Mouse (Mus musculus) kidney, embryonic 14.5 days (tissue): ENCODE measurements at regions not wholly inside any gene's neighbourhood (a gene's known extent, or its start where the extent isn't known, plus 50 kb on each side); places are given as distances from the start of the nearest gene placed in this dataset.

ENCODE experiments used
- ATAC-seq: fragments of 200-750 bp; cut with Nextera tagmentation; 2 replicates; pipeline ENCODE4 v1.8.0; 2017; ENCODE audit warnings: moderate number of reproducible peaks, mild to moderate bottlenecking, moderate TSS enrichment, moderate library complexity; ENCODE audit not compliant: low FRiP score, low TSS enrichment
- H3K27ac ChIP-seq: fragments of 300-500 bp; sonication (generic); 2 replicates; pipeline ENCODE4 v1.5.1; 2014; ENCODE audit warnings: low read depth, mild to moderate bottlenecking, low read length, moderate library complexity, mixed read lengths
- H3K27me3 ChIP-seq: fragments of 300-500 bp; sonication (generic); 2 replicates; pipeline ENCODE4 v1.6.1; 2014; ENCODE audit warnings: mild to moderate bottlenecking, low read length; ENCODE audit not compliant: control insufficient read depth, insufficient read depth
- H3K36me3 ChIP-seq: fragments of 300-500 bp; sonication (generic); 2 replicates; pipeline ENCODE4 v1.6.1; 2014; ENCODE audit warnings: low read length, mixed read lengths; ENCODE audit not compliant: control insufficient read depth, insufficient read depth
- H3K4me1 ChIP-seq: fragments of 300-500 bp; sonication (generic); 2 replicates; pipeline ENCODE4 v1.6.1; 2014; ENCODE audit warnings: low read length, mixed read lengths; ENCODE audit not compliant: control insufficient read depth, insufficient read depth
- H3K4me2 ChIP-seq: fragments of 300-500 bp; sonication (generic); replicated peaks from 2 replicates; pipeline ENCODE4 v1.6.1; 2014; ENCODE audit warnings: low read depth, mild to moderate bottlenecking, low read length
- H3K4me3 ChIP-seq: fragments of 300-500 bp; sonication (generic); 2 replicates; pipeline ENCODE4 v1.5.1; 2014; ENCODE audit warnings: mild to moderate bottlenecking, low read length
- H3K9ac ChIP-seq: fragments of 300-500 bp; sonication (generic); 2 replicates; pipeline ENCODE4 v1.6.1; 2014; ENCODE audit warnings: low read depth, mild to moderate bottlenecking, low read length, moderate library complexity
- H3K9me3 ChIP-seq: fragments of 300-500 bp; sonication (generic); 2 replicates; pipeline ENCODE4 v1.6.1; 2016; ENCODE audit warnings: low read length; ENCODE audit not compliant: control insufficient read depth
- WGBS: fragments of 180-500 bp; shearing (Covaris S2); extraction: QIAGEN DNeasy Blood & Tissue Kit; methylation state at CpG from one replicate; pipeline ENCODE4 v1.1.7; 2014; 5-methylcytosine and 5-hydroxymethylcytosine counted together

DNA sequence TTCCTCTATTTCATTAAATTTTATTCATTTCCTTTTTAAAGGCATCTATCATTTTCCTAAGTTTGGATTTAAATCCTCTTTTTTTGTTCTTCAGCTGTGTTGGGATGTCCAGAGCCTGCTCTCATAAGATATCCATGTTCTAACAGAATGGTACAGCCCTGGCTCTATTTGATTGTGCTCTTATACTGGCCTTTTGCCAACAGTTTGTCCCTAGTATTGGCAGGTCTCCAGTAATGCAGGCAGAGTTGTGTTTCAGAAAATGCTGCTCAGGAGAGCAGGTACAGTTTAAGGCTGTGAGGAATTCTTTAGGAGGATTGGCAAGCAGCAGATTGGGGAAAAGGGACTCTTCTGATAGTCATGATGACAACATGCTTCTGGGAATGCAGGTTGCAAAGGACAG lies 797.1 kb upstream of the Slit2 start:
- H3K27ac ChIP-seq, result no peak overlapping the region
- H3K36me3 ChIP-seq, result no peaks in the 10 kb centered on the region
- H3K9me3 ChIP-seq, result no peaks in the 10 kb centered on the region
- H3K9ac ChIP-seq, result no peak overlapping the region
- no peaks in the 10 kb centered on the region for H3K27me3 ChIP-seq
- H3K4me2 ChIP-seq, result no peak overlapping the region
- H3K4me3 ChIP-seq, result no peak overlapping the region
- H3K4me1 ChIP-seq, result no peaks in the 10 kb centered on the region
- no peak for ATAC-seq

DNA sequence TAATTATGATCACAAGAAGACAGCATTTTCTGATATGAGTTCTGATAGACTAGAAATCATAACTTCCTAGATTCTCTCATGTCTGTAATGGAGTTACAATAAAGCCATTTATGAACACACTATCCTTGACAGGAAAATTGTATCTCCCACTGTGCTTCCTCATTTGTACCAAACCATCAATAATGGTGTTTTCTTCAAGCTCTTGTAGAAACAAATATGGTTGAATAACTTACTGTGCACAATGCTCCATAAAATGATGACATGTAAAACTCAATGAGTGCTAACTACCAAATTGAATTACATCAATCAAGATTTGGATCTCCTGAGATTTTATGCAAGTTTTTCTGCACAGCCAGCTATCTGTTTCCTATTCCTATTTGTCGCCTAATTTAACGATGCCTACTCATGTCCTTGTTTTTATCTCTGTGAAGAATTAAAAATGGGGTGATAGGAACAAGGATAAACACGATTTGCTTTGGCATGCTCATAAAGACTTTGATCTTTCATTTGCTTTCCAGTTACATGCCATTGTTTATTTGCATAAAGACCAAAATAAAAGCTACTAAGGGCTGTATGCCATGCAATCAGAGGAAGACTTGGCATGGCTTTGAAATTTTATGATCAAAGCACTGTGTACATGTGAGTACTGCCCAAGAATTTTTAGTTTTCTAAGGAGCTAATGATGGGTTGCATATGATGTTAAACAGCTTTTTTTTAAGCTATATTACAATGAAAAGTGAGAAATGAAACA lies 780.6 kb upstream of the Slit2 start:
- 76% methylated on average over 3 of the region's 3 CpGs for WGBS
- Histone ChIP-seq H3K4me2 (no peak overlapping the region), H3K4me3 (no peak overlapping the region), H3K4me1 (no peaks in the 10 kb centered on the region), H3K9me3 (no peaks in the 10 kb centered on the region), H3K9ac (no peak overlapping the region), H3K27me3 (no peaks in the 10 kb centered on the region), H3K27ac (no peak overlapping the region), H3K36me3 (no peaks in the 10 kb centered on the region)
- ATAC-seq, result no peak

GRCm38 (mm10) chr5:47202915-47203296 lies 780.0 kb upstream of the Slit2 start:
- Histone ChIP-seq H3K4me3 (no peak overlapping the region), H3K9me3 (no peaks in the 10 kb centered on the region), H3K4me1 (no peaks in the 10 kb centered on the region), H3K27me3 (no peaks in the 10 kb centered on the region), H3K9ac (no peak overlapping the region), H3K36me3 (no peaks in the 10 kb centered on the region), H3K4me2 (no peak overlapping the region), H3K27ac (no peak overlapping the region)
- 84% methylated on average over 1 of the region's 1 CpGs for WGBS
- ATAC-seq, result no peak

- H3K27me3 ChIP-seq, result no peaks in the 10 kb centered on the region
- no peaks in the 10 kb centered on the region for H3K4me1 ChIP-seq
- H3K4me3 ChIP-seq, result no peak overlapping the region
- no peaks in the 10 kb centered on the region for H3K9me3 ChIP-seq
- no peak overlapping the region for H3K4me2 ChIP-seq
- no peak overlapping the region for H3K9ac ChIP-seq
- no peaks in the 10 kb centered on the region for H3K36me3 ChIP-seq
- no peak for ATAC-seq
- H3K27ac ChIP-seq, result no peak overlapping the region
- WGBS, result 38% methylated on average over 1 of the region's 1 CpGs
Measured at GRCm38 (mm10) chr5:47210542-47210941, 772.4 kb upstream of the Slit2 start.

DNA sequence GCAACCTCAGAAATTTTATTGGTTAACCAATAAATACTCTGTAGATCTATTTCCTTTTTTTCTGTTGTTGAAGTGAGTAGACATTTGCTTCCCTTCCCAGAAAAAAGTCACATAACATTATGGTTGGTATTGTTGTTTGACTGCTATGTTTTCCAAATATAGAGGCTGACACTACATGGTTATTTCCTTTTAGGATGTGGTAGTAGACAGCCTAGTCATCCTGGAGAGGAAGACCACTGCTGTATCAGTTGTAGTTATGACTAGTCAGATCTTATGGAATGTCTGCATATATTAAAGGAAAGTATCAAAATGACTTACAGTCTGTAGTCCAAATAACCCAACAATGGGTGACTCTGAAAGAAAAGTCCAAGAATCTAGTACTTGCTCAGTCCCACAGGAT lies 767.5 kb upstream of the Slit2 start:
- H3K27me3 ChIP-seq, result no peaks in the 10 kb centered on the region
- H3K4me3 ChIP-seq, result no peak overlapping the region
- H3K27ac ChIP-seq, result no peak overlapping the region
- no peak overlapping the region for H3K9ac ChIP-seq
- H3K36me3 ChIP-seq, result no peaks in the 10 kb centered on the region
- no peak overlapping the region for H3K4me2 ChIP-seq
- H3K4me1 ChIP-seq, result no peaks in the 10 kb centered on the region
- no peaks in the 10 kb centered on the region for H3K9me3 ChIP-seq
- ATAC-seq, result no peak

DNA sequence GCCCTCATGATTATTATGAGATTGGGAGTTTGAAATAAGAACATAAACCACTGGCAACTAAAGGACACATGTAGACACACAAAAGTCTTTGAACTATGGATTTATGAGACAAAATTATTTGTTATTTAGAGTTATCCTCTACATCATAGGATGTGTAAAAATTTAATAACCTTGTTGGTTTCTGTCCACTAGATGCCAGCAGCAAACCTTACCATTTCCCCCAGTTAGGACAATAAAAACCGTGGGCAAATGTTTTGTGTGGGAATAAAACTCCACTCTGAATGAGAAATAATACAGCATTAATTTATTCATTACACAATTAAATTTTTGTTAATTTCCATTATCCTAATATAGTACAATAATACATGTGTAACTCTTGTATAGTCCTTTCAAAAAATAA lies 757.7 kb upstream of the Slit2 start:
- Histone ChIP-seq H3K9ac (no peak overlapping the region), H3K27ac (no peak overlapping the region), H3K4me2 (no peak overlapping the region), H3K27me3 (no peaks in the 10 kb centered on the region), H3K36me3 (no peaks in the 10 kb centered on the region), H3K4me3 (no peak overlapping the region), H3K9me3 (no peaks in the 10 kb centered on the region), H3K4me1 (no peaks in the 10 kb centered on the region)
- 67% methylated on average over 1 of the region's 1 CpGs for WGBS
- no peak for ATAC-seq

DNA sequence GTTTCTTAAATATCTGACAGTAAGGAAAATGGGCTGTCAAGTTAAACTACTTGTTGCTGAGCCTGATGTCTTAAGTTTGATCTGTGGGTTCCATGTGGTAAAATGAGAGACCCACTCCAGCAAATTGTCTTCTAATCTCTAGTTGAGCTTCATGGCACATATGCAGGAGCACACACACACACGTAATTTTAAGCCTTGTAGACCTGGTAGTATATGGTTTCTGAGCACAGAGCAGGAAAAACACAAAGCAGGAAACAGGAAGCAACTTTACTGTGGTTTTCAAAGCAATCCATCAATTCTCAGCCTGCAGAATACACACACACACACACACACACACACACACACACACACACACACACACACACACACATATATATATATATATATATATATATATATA lies 746.8 kb upstream of the Slit2 start:
- 56% methylated on average over 1 of the region's 1 CpGs for WGBS
- no peak overlapping the region for H3K4me2 ChIP-seq
- no peak overlapping the region for H3K4me3 ChIP-seq
- ATAC-seq, result no peak
- H3K27ac ChIP-seq, result no peak overlapping the region
- H3K27me3 ChIP-seq, result no peaks in the 10 kb centered on the region
- H3K4me1 ChIP-seq, result no peaks in the 10 kb centered on the region
- H3K36me3 ChIP-seq, result no peaks in the 10 kb centered on the region
- H3K9me3 ChIP-seq, result no peaks in the 10 kb centered on the region
- no peak overlapping the region for H3K9ac ChIP-seq

DNA sequence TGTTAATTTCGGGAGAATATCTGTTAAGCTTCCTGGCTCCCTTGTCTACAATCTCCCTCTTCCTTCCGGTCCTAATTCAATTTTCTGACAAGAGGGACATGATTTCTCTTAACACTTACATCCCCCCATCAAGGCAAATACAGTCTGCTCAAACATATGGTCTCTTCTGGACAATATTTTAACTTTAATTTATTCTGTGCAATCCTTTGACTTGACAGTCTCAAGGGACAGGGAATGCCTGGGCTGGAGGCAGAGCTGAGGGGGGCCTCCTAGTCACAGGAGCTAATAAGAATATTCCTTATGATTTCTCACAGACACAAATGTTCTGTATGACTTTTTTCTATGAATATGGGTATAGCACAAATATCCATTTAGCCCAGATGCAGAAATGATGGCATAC lies 742.9 kb upstream of the Slit2 start:
- Histone ChIP-seq H3K4me1 (no peaks in the 10 kb centered on the region), H3K4me3 (no peak overlapping the region), H3K9me3 (no peaks in the 10 kb centered on the region), H3K27me3 (no peaks in the 10 kb centered on the region), H3K36me3 (no peaks in the 10 kb centered on the region), H3K27ac (0 out of 2 replicates have a peak overlapping the region, but pooled peaks have one; percentile 51), H3K4me2 (no peak overlapping the region), H3K9ac (no peak overlapping the region)
- no peak for ATAC-seq
- WGBS, result 66% methylated on average over 2 of the region's 2 CpGs

GRCm38 (mm10) chr5:47240586-47240985 lies 742.4 kb upstream of the Slit2 start:
- Histone ChIP-seq H3K36me3 (no peaks in the 10 kb centered on the region), H3K4me1 (no peaks in the 10 kb centered on the region), H3K9ac (no peak overlapping the region), H3K4me3 (no peak overlapping the region), H3K4me2 (no peak overlapping the region), H3K27me3 (no peaks in the 10 kb centered on the region), H3K9me3 (no peaks in the 10 kb centered on the region), H3K27ac (peak overlapping the region; percentile 51; the same call in 1 of the 2 replicates)
- 58% methylated on average over 7 of the region's 7 CpGs for WGBS
- no peak for ATAC-seq
